Mouse (Mus musculus): ENCODE results near the gene Slc25a33.

GRCm38 (mm10) chr4:149822126-149822525 is 48.0 kb upstream of the Slc25a33 start:
- no peak for TF ChIP-seq CTCF (IDR thresholded peaks at IDR 0.05; ENCODE audit: extremely low read depth, insufficient read depth, low read length)
- TF ChIP-seq POLR2A (IDR thresholded peaks at IDR 0.05; ENCODE audit: extremely low read depth, insufficient read depth, low read length) = no peak
